16 mouse cellular contexts compared by ENCODE assay signal in genomic region chr13:112410461-112410860, GRCm38 (mm10).
"Had no signal": no experiment of that assay in that cellular context is flagged by ENCODE, and none has a peak within 500 bp of the region (broad histone marks: within the 10 kb centered on the region; RNA-seq: fewer than 3 reads in every experiment).

No protein-coding gene starts in this region.

- H3K4me3 ChIP-seq: liver, embryonic 13.5 days; liver, embryonic 15.5 days; megakaryocyte, embryonic 14.5 days; midbrain, embryonic 12.5 days; neural tube, embryonic 12.5 days; stomach, embryonic 15.5 days had no signal

- H3K9me3 ChIP-seq: liver, embryonic 13.5 days; liver, embryonic 15.5 days; midbrain, embryonic 12.5 days; neural tube, embryonic 12.5 days; stomach, embryonic 15.5 days had no signal

- H3K9ac ChIP-seq: liver, embryonic 13.5 days; liver, embryonic 15.5 days; liver, postnatal 0 days; midbrain, embryonic 12.5 days; neural tube, embryonic 12.5 days; stomach, embryonic 15.5 days had no signal

- H3K4me2 ChIP-seq: liver, embryonic 11.5 days; liver, embryonic 13.5 days; liver, embryonic 15.5 days; midbrain, embryonic 12.5 days; neural tube, embryonic 12.5 days; stomach, embryonic 15.5 days had no signal

- DNase-seq: liver, postnatal 0 days; lung, adult 2 months; lung, postnatal 14 days; midbrain, embryonic 14.5 days; right cerebral cortex, postnatal 14 days; thymus, adult 18-20 months; thymus, postnatal 14 days; thymus, postnatal 36 days had no signal

- ATAC-seq: liver, postnatal 0 days had no signal

- H3K36me3 ChIP-seq: liver, embryonic 13.5 days; liver, embryonic 15.5 days; midbrain, embryonic 12.5 days; neural tube, embryonic 12.5 days; stomach, embryonic 15.5 days had no signal

- H3K4me1 ChIP-seq: liver, embryonic 15.5 days; midbrain, embryonic 12.5 days; neural tube, embryonic 12.5 days; stomach, embryonic 15.5 days had no signal

- H3K27ac ChIP-seq: liver, embryonic 13.5 days; liver, embryonic 15.5 days; macrophage; midbrain, embryonic 12.5 days; neural tube, embryonic 12.5 days; stomach, embryonic 15.5 days had no signal

- H3K27me3 ChIP-seq: liver, embryonic 13.5 days; liver, embryonic 15.5 days; megakaryocyte, embryonic 14.5 days; midbrain, embryonic 12.5 days; neural tube, embryonic 12.5 days; stomach, embryonic 15.5 days had no signal
